Mouse (Mus musculus) erythroblast, adult 5-6 weeks (primary cell): Measurements from ENCODE around the gene Tmem11. TPM values are rescaled to one million over a fixed set of nuclear protein-coding genes. Genes with fewer than 3 reads are reported as not detected.
A peak's percentile ranks its signal among the peaks of the same experiment; 100 is the strongest.

ENCODE experiments used
- ATAC-seq: replicated peaks from 2 replicates; pipeline ENCODE4 v1.8.0; 2016; ENCODE audit warnings: moderate number of reproducible peaks, mild to moderate bottlenecking, moderate TSS enrichment, inconsistent platforms; ENCODE audit not compliant: poor library complexity, low FRiP score, severe bottlenecking
- total RNA-seq, 2 experiments: library from RNA; stranded (forward) in 1 of 2; stranded (reverse) in 1 of 2; fragments of 150-400 nt in 1 of 2; fragments of 200-764, 138-1000 nt in 1 of 2; gene quantifications; 2 replicates each; pipeline versions ENCODE4 v1.2.3 to v1.2.4; 2015 to 2017; ENCODE audit warnings: low replicate concordance in 2 of 2

The Tmem11 gene
- total RNA-seq, 2 experiments from 2014 or later: 8.8 to 13.5 TPM

DNA sequence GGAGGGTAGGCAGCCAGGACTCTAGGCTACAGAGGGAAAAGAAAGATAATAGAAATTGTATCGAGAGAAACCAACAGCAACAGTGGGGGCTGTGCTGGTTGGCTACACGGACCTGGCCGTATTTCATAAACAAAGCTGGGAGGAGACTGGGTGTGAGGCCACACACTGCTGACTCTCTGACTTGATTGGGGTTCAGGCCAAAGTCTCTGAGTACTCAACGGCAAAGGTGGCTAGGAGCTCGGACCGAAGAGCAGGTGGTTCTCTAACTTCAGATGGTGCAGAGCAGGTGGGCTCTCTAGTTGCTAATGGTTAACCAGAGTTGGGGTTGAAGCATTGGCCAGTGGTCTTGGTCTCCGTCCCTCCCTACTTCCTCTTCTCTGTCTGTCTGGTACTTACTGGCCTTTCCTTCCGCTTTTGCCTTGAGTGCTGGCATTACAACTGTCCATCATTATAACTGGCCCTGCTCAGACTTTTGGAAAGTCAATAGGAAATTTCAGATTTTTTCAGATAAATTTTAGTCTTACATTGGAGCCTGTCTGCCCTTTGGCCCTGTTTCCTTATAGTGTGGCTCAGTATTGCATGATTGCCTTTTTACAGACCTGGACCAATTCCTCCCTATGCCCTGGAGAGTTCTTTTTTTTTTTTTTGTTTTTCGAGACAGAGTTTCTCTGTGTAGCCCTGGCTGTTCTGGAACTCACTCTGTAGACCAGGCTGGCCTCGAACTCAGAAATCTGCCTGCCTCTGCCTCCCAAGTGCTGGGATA is 41.2 kb downstream of the Tmem11 start:
- ATAC-seq: no peak

DNA sequence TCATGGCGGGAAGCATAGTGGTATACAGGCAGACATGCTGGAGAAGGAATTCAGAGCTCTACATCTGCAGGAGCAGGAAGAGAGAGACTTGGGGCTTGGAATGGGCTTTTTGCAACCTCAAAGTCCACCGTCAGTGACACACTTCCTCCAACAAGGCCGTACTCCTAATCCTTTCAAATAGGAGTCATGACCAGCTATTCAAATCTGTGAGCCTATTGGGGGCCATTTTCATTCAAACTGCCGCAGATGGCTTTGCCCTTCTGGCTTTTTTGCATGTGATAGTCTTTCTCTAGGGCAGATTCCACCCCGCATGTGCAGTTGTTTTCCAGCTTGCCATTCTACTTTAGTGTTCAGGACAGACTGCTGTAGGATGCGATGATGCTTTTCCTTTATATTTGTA is 42.2 kb downstream of the Tmem11 start:
- ATAC-seq: no peak

DNA sequence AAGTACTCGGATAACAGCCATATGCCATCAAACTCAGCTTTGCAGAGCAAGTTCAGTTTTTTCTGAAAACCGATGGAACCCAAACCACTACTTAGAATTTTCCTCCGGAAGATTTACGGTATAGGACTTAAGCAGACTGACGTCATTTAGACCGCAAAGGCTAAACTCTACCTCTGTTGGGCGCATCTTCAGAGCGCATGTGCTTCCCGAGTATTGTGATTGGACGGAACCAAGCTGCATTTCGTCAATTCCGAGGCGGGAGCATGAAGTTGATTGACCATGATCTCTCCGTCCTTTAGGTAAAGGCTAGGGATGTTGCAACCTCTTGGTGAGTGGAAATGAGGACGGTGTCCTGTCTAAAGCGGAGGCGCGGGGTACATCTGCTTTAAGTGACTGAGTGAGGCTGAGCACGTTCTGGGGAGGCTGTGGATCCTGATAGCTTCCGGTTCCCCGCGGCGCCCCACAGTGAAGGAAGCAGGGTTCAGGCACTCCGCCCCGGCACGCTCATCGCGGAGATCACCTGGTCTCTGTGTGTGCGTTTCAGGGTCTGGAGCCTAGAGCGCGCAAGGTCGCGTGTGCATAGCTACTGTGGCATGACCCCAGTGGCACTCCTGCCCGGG is 48.5 kb downstream of the Tmem11 start, which contains the start of gene Dhrs7b:
TSS of gene Dhrs7b (plus strand) at position 199 of the 620 bp plus-strand sequence.
- ATAC-seq: peak; percentile 96

DNA sequence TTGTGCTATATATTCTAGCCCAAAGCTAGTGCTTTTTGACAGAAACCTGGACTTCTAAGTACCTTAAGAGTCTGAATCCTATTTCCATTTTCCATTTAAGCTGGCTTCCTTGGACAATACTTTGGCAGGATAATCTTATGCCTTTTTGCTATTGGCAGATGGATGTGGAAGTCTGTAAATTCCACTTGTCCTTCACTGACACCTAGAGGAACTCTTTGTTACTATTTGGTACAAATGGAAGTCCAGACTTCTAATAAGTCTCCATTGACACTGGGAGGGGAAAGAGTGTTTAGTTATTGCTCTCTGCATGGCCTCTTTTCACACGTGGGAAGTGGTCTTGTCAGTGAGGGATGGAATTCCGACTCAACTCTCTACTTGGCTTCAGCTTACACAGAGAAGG is 50.2 kb downstream of the Tmem11 start:
- ATAC-seq: no peak

DNA sequence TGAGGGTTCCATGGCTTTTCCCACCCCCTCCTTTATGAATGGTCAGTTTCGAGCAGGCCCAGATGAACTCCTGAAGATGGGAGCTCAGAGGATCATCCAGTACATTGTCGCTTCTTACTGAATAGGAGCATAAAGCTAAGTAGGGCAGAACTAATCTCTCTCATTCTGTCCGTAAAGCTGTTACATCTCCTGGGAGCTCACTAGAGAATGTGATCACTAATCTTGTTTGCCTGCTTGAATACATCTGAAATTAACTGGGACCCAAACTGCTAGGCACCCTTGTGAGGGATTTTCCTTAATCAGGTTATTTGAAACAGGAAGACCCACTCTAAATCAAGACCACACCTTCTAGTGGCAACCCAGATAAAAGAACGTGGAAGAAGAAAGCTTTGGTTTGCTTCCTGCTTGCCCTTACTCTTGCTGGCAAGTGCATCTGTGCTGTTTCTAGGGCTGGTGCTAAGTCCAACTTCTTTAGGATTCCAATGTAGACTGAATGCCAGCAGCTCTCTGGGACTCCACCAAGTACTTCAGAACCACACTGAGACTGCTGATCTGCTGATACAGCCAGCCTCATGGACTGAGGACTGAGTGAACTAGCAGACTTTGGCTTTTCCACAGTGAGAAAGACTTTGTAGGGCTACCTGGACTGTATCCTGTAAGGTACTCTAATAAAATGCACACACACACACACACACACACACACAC is 51.7 kb downstream of the Tmem11 start:
- ATAC-seq: no peak

DNA sequence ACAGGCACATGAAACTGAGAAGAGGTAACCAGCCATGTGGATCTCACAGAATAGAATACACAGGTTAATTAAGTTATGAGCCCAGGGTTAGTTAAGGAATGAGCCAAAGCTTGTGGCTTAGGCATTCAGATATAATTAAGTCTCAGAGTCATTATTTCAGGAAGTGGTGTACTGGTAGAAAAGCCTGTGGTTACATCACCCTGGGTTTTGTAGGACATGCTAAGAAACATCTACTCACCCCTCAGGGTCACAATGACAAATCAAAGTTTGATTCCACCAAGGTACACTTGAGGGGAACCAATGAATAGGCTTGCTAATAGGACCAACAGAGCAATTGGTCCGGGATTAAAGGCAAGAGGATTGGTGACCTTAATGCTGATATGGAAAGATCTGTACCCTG is 52.4 kb downstream of the Tmem11 start:
- ATAC-seq: no peak

DNA sequence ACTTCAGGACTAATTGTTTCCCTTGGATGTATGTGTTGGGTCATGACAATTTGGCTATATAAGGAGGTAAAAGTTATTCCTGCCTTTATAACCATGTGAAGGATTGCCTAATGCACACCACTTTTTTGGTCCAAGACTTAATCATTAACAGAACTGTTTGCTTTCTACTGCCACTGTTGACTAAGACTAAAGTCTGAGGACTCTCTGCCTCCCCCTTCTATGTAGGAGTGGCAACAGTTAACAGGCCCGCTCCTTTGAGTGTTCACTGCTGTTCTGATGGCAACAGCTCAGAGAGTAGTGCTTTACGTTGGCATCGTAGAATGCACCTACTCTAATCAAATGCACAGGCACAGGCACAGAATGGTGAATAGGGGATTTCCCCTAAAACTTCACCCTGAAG is 53.9 kb downstream of the Tmem11 start:
- no peak for ATAC-seq

DNA sequence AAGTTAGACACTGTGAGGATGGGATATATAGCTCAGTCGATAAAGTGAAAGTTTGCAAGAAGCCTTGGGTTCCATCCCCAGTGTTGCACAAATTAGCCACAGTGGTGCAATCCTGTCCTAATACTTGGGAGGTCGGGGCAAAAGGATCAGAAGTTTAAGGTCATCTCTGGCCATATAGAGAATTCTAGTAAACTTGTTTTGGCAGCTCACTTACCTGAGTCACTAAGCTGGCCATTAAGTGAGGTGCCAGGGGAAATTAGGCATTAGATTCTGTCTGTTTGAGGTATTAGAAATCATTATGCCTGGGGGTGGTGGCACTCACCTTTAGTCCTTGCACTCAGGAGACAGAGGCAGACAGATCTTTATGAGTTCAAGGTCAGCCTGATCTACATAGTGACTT is 55.3 kb downstream of the Tmem11 start:
- ATAC-seq: no peak

DNA sequence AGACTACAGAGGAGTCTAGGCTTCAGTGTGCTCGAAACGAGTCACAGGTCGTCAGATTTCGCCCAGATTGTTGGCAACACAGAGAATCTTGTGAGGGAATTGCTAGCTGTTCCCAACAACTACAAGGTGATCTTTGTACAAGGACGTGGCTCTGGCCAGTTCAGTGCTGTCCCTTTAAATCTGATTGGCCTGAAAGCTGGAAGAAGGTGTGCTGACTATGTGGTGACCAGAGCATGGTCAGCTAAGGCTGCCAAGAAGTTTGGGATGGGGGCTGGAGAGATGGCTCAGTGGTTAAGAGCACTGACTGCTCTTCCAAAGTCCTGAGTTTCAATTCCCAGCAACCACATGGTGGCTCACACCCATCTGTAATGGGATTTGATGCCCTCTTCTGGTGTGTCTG is 62.7 kb downstream of the Tmem11 start:
- ATAC-seq: no peak

Other genes with a start within 250 kb of the Tmem11 start
- gene Llgl1, start 179.5 kb downstream of the Tmem11 start, total RNA-seq (2015; ENCODE audit: low replicate concordance): 3.8 and 5.6 TPM in 2 replicates
- 2.5 and 3.1 TPM in 2 replicates for gene Llgl1, start 179.5 kb downstream of the Tmem11 start, total RNA-seq (2017; ENCODE audit: low replicate concordance)
- 26.9 and 54.8 TPM in 2 replicates for gene Flii, start 152.0 kb downstream of the Tmem11 start, total RNA-seq (2015; ENCODE audit: low replicate concordance)
- gene Flii, start 152.0 kb downstream of the Tmem11 start, total RNA-seq (2017; ENCODE audit: low replicate concordance): 32.3 and 66.9 TPM in 2 replicates
- 0.84 TPM in 1 of 2 replicates, not detected in the other for gene Mief2, start 150.9 kb downstream of the Tmem11 start, total RNA-seq (2015; ENCODE audit: low replicate concordance)
- gene Mief2, start 150.9 kb downstream of the Tmem11 start, total RNA-seq (2017; ENCODE audit: low replicate concordance): 0.42 and 1.3 TPM in 2 replicates
- gene Top3a, start 101.9 kb downstream of the Tmem11 start, total RNA-seq (2015; ENCODE audit: low replicate concordance): 5.6 and 7.1 TPM in 2 replicates
- gene Top3a, start 101.9 kb downstream of the Tmem11 start, total RNA-seq (2017; ENCODE audit: low replicate concordance): 4.5 and 11.9 TPM in 2 replicates
- 10.0 and 11.3 TPM in 2 replicates for gene Smcr8, start 101.7 kb downstream of the Tmem11 start, total RNA-seq (2015; ENCODE audit: low replicate concordance)
- 3.5 and 5.6 TPM in 2 replicates for gene Smcr8, start 101.7 kb downstream of the Tmem11 start, total RNA-seq (2017; ENCODE audit: low replicate concordance)
- gene Shmt1, start 67.6 kb downstream of the Tmem11 start, total RNA-seq (2015; ENCODE audit: low replicate concordance): 1.5 and 5.4 TPM in 2 replicates
- 5.3 and 10.9 TPM in 2 replicates for gene Shmt1, start 67.6 kb downstream of the Tmem11 start, total RNA-seq (2017; ENCODE audit: low replicate concordance)
- 2.3 TPM in 1 of 2 replicates, not detected in the other for gene Dhrs7b, start 48.6 kb downstream of the Tmem11 start, total RNA-seq (2015; ENCODE audit: low replicate concordance)
- gene Dhrs7b, start 48.6 kb downstream of the Tmem11 start, total RNA-seq (2017; ENCODE audit: low replicate concordance): 1.4 and 4.7 TPM in 2 replicates
- 6.1 and 7.1 TPM in 2 replicates for gene Natd1, start 35.5 kb upstream of the Tmem11 start, total RNA-seq (2015; ENCODE audit: low replicate concordance)
- gene Natd1, start 35.5 kb upstream of the Tmem11 start, total RNA-seq (2017; ENCODE audit: low replicate concordance): 2.4 and 4.5 TPM in 2 replicates
- 28.1 and 29.7 TPM in 2 replicates for gene Map2k3, start 52.8 kb upstream of the Tmem11 start, total RNA-seq (2015; ENCODE audit: low replicate concordance)
- 21.6 and 45.6 TPM in 2 replicates for gene Map2k3, start 52.8 kb upstream of the Tmem11 start, total RNA-seq (2017; ENCODE audit: low replicate concordance)
- gene Kcnj12, start 143.3 kb upstream of the Tmem11 start, total RNA-seq (2015; ENCODE audit: low replicate concordance): not detected in 2 replicates
- not detected in 2 replicates for gene Kcnj12, start 143.3 kb upstream of the Tmem11 start, total RNA-seq (2017; ENCODE audit: low replicate concordance)
- gene Tnfrsf13b, start 247.5 kb upstream of the Tmem11 start, total RNA-seq (2015; ENCODE audit: low replicate concordance): 10.2 and 11.7 TPM in 2 replicates
- 6.7 and 18.9 TPM in 2 replicates for gene Tnfrsf13b, start 247.5 kb upstream of the Tmem11 start, total RNA-seq (2017; ENCODE audit: low replicate concordance)